Mouse (Mus musculus): ENCODE results near the gene Gorasp1.
A peak's percentile ranks its signal among the peaks of the same experiment; 100 is the strongest.

Gorasp1 gene

GRCm38 (mm10) chr9:119925120-119925657, 12.2 kb downstream of the Gorasp1 start:
- no peak for DNase-seq

GRCm38 (mm10) chr9:119923462-119923861, 13.9 kb downstream of the Gorasp1 start:
- no peak for DNase-seq

GRCm38 (mm10) chr9:119919858-119920257, 17.5 kb downstream of the Gorasp1 start:
- DNase-seq: no peak

GRCm38 (mm10) chr9:119913087-119913838, 24.1 kb downstream of the Gorasp1 start:
- peak; percentile 23 for DNase-seq

- DNase-seq: no peak
Measured at GRCm38 (mm10) chr9:119909931-119910330, 27.4 kb downstream of the Gorasp1 start.

GRCm38 (mm10) chr9:119908708-119909107, 28.7 kb downstream of the Gorasp1 start:
- DNase-seq: no peak

GRCm38 (mm10) chr9:119902410-119903151, 34.8 kb downstream of the Gorasp1 start:
- DNase-seq: no peak

- no peak for DNase-seq
Measured at GRCm38 (mm10) chr9:119899446-119899845, 37.9 kb downstream of the Gorasp1 start.

- DNase-seq: peak; percentile 36
Measured at GRCm38 (mm10) chr9:119895040-119895721, 42.2 kb downstream of the Gorasp1 start.

- DNase-seq: peak; percentile 100
Measured at GRCm38 (mm10) chr9:119894339-119895009, 42.9 kb downstream of the Gorasp1 start, which contains the start of gene Wdr48. Gene Wdr48 (plus strand): TSS chr9:119894878.

- no peak for DNase-seq
Measured at GRCm38 (mm10) chr9:119893881-119894280, 43.5 kb downstream of the Gorasp1 start.

GRCm38 (mm10) chr9:119890692-119891091, 46.7 kb downstream of the Gorasp1 start:
- peak; percentile 46 for DNase-seq

GRCm38 (mm10) chr9:119889446-119889845, 47.9 kb downstream of the Gorasp1 start:
- peak; percentile 7 for DNase-seq

- peak; percentile 39 for DNase-seq
Measured at GRCm38 (mm10) chr9:119888843-119889246, 48.5 kb downstream of the Gorasp1 start.

GRCm38 (mm10) chr9:119887144-119887901, 50.0 kb downstream of the Gorasp1 start:
- no peak for DNase-seq
